Mouse (Mus musculus) kidney, postnatal 0 days (tissue): ENCODE measurements around the gene Mum1. TPM values are rescaled to one million over a fixed set of nuclear protein-coding genes. Genes with fewer than 3 reads are reported as not detected.

Source experiments
- ATAC-seq: fragments of 200-750 bp; cut with Nextera tagmentation; replicated peaks from 2 replicates; pipeline ENCODE4 v1.8.0; 2017; ENCODE audit warnings: low read depth, moderate number of reproducible peaks, moderate TSS enrichment, moderate library complexity; ENCODE audit not compliant: low FRiP score
- DNase-seq: peaks from one replicate; pipeline ENCODE4 v3.0.0-alpha.2; 2016; ENCODE audit warnings: low spot score
- H3K27ac ChIP-seq: fragments of 300-500 bp; sonication (generic); 2 replicates; pipeline ENCODE4 v1.5.1; 2014; ENCODE audit warnings: mild to moderate bottlenecking
- H3K27me3 ChIP-seq: fragments of 300-500 bp; sonication (generic); 2 replicates; pipeline ENCODE4 v1.6.1; 2014; ENCODE audit warnings: low read length, mixed read lengths; ENCODE audit not compliant: insufficient read depth
- H3K36me3 ChIP-seq: fragments of 300-500 bp; sonication (generic); 2 replicates; pipeline ENCODE4 v1.6.1; 2014; ENCODE audit warnings: low read length, mixed read lengths; ENCODE audit not compliant: insufficient read depth
- H3K4me1 ChIP-seq: fragments of 300-500 bp; sonication (generic); replicated peaks from 2 replicates; pipeline ENCODE4 v1.6.1; 2014; ENCODE audit warnings: antibody characterized with exemption, low read length, mixed read lengths; ENCODE audit not compliant: insufficient read depth
- H3K4me2 ChIP-seq: fragments of 300-500 bp; sonication (generic); 2 replicates; pipeline ENCODE4 v1.6.1; 2014; ENCODE audit warnings: mild to moderate bottlenecking, low read length, moderate library complexity, mixed read lengths
- H3K4me3 ChIP-seq: fragments of 300-500 bp; sonication (generic); replicated peaks from 2 replicates; pipeline ENCODE4 v1.5.1; 2014; ENCODE audit warnings: low read depth, low read length
- H3K9ac ChIP-seq: fragments of 300-500 bp; sonication (generic); 2 replicates; pipeline ENCODE4 v1.6.1; 2014; ENCODE audit warnings: low read depth, low read length
- H3K9me3 ChIP-seq: fragments of 300-500 bp; sonication (generic); replicated peaks from 2 replicates; pipeline ENCODE4 v1.6.1; 2016; ENCODE audit warnings: low read length, inconsistent platforms, mixed read lengths
- CTCF ChIP-seq: IDR thresholded peaks from 2 replicates; pipeline ENCODE4 v1.5.1; 2016; ENCODE audit warnings: antibody characterized with exemption, low read depth, mild to moderate bottlenecking, moderate library complexity
- WGBS: fragments of 180-500 bp; shearing (Covaris S2); extraction: QIAGEN DNeasy Blood & Tissue Kit; methylation state at CpG from one replicate; pipeline ENCODE4 v1.1.7; 2014; 5-methylcytosine and 5-hydroxymethylcytosine counted together
- polyA plus RNA-seq: library from polyadenylated mRNA; unstranded; fragments of >200 nt; fragmentation: Nextera tagmentation; extraction: Ambion mirVana; gene quantifications from 2 replicates; pipeline ENCODE4 v1.2.1, GENCODE M21; 2015

The Mum1 gene
- polyA plus RNA-seq = 44.2 and 52.7 TPM in 2 replicates

- H3K4me1 ChIP-seq = peaks cover 24% of the 10 kb centered on the region
- H3K4me2 ChIP-seq = peak within 1 kb of the TSS; percentile 93
- no peaks in the 10 kb centered on the region for H3K27me3 ChIP-seq
- H3K4me3 ChIP-seq = peak within 1 kb of the TSS; percentile 84
- under 1% methylated on average over 58 of the region's 75 CpGs for WGBS
- ATAC-seq = peak; percentile 99
- DNase-seq = peak; percentile 99
- peaks cover 14% of the 10 kb centered on the region; the same call in 1 of the 2 replicates for H3K36me3 ChIP-seq
- H3K27ac ChIP-seq = peak within 1 kb of the TSS; percentile 91
- no peaks in the 10 kb centered on the region for H3K9me3 ChIP-seq
- peak within 1 kb of the TSS; percentile 91 for H3K9ac ChIP-seq
- peak; percentile 83 for TF ChIP-seq CTCF
Measured at GRCm38 (mm10) chr10:80226416-80227165, at the start of gene Mum1. Gene Mum1 (plus strand): TSS chr10:80226434.

DNA sequence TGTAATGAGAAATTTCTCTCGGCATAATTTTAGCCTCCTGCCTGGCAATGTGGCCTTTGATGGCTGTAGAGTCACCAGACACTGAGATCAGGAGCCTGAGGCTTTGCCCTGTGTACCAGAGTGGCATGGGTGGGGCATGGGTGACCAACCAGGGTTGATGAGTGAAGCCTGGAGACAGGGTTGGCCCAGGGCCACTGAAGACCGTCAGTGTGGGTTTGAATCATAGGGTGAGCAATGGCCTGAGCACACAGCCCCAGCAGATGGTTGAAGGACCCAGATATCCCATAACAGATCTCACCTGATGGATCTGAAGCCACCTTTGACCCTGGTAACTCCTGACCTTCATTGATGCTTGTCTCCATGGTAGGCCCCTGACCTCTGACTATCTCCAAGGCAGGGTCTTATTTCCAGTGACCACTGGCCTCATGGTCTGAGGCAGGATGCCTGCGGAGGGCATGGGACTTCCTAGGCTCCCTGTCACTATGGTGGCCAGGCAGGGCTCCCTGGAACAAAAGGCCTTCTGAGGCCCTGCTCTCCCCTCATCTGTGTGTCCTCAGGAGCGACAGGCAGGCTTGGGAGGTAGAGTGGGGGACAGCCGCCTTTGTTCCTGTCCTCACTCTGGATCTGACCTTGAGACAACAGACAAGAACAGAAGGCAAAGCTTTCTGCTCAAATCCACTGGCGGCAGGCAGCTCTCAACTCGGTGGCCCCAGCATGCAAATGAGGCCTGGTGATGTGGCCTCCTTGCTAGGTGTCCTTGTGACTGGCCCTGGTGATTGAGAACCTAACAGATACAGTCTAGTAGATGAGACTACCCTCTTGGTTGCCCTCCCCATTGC, 48.6 kb upstream of the Mum1 start:
- Histone ChIP-seq H3K36me3 (no peaks in the 10 kb centered on the region), H3K4me1 (0 out of 2 replicates have a peak, but pooled peaks cover 3% of the 10 kb centered on the region), H3K9ac (no peak overlapping the region), H3K4me2 (no peak overlapping the region), H3K27ac (no peak overlapping the region), H3K27me3 (no peaks in the 10 kb centered on the region), H3K9me3 (no peaks in the 10 kb centered on the region), H3K4me3 (no peak overlapping the region)
- no peak for TF ChIP-seq CTCF
- 75% methylated on average over 7 of the region's 7 CpGs for WGBS
- ATAC-seq = no peak
- DNase-seq = no peak

DNA sequence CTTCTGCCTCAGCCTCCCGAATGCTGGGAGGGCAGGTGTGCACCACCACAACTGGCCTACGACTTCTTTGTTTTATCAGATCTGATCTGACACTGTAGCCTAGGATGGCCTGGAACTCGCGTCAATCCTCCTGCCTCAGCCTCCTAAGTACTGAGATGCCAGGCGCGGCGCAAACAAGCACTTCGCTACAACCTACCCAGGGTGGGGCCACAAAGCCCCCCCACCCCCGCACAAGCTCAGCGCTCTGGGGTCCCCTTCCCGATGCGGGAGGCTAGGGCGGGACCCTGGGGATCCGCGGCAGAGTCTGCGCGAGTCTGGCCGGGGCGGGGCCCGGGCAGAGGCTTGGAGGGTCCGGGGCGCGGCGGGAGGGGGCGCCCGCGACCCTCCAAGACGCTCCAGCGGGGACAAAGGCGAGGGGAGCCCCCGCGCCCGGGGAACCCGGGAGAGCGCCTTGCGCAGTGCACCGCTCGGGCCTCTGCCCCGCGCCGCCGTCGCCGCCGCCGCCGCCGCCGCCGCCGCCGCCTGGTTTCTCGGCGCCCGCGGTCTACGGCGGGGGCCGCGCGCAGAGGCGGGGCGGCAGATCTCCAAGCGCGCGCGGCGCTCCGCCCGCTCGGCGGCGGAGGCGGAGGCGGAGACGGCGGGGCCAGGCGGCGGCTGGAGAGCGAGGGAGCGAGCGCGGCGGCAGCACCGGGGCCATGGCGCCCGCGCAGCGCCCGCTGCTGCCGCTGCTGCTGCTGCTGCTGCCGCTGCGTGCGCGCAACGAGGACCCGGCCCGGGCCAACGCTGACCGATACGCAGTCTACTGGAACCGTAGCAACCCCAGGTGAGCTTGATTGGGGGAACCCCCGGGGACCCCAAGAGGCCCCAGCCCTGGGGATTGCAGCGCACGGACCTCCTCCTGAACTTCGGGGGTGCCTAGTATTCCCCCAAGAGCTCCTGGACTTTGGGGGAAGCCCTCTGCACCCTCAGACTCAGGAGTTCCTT, 46.9 kb upstream of the Mum1 start, which contains the start of gene Efna2:
TSS of gene Efna2 (plus strand) at position 415 of the 984 bp plus-strand sequence.
- peak; percentile 19; the same call in 1 of the 2 replicates for TF ChIP-seq CTCF
- H3K4me3 ChIP-seq = peak within 1 kb of the TSS; percentile 69
- H3K27ac ChIP-seq = no peak within 1 kb of the TSS
- no peaks in the 10 kb centered on the region for H3K9me3 ChIP-seq
- no peak for DNase-seq
- ATAC-seq = peak; percentile 33
- peak within 1 kb of the TSS; percentile 79 for H3K9ac ChIP-seq
- H3K27me3 ChIP-seq = no peaks in the 10 kb centered on the region
- no peaks in the 10 kb centered on the region for H3K36me3 ChIP-seq
- peak within 1 kb of the TSS; percentile 70 for H3K4me2 ChIP-seq
- H3K4me1 ChIP-seq = 0 out of 2 replicates have a peak, but pooled peaks cover 3% of the 10 kb centered on the region
- 5% methylated on average over 82 of the region's 106 CpGs for WGBS

DNA sequence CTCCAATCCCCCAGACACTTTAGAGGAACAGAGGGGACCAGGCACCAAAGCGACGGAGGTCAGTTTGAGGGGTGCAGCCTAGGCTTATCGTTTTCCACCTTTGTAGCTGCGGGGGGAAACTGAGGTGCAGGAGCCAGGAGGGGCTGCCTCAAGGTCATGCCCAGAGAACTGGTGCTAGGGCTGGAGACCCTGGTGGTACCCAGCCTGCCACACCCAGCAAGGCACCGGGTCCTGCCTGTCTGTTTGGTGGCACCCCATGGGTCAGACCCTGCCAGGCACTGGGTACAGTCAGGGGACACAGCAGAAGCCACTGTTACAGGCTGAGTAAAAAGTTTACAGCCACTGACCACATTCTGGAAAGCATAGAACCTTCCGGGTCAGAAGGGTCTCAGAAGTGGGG, 45.9 kb upstream of the Mum1 start:
- H3K4me2 ChIP-seq = peak overlapping the region; percentile 70
- no peak for ATAC-seq
- no peaks in the 10 kb centered on the region for H3K9me3 ChIP-seq
- no peak for TF ChIP-seq CTCF
- WGBS = 51% methylated on average over 6 of the region's 6 CpGs
- no peak overlapping the region for H3K27ac ChIP-seq
- H3K36me3 ChIP-seq = no peaks in the 10 kb centered on the region
- no peaks in the 10 kb centered on the region for H3K27me3 ChIP-seq
- H3K4me1 ChIP-seq = 0 out of 2 replicates have a peak, but pooled peaks cover 3% of the 10 kb centered on the region
- no peak overlapping the region for H3K9ac ChIP-seq
- peak overlapping the region; percentile 5; the same call in 1 of the 2 replicates for H3K4me3 ChIP-seq
- no peak for DNase-seq

DNA sequence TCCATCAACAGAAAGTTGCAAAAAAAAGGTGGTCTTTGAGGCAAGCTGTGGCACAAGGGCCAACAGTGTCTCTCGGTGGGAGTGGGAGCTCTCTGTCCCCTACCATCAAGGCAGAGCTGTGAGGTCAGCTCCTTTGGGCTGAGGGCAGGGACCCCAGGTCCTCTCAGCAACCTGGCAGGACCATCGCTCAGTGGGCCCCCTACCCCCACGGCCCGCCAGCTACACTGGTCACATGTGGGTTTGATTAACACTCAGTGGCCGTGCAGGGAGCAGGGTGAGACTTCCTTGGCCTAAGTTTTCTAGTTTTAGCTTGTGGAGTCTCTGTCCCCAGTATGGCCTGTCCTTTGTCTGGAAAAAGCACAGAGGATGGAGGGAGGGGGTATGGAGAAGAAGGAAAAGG, 45.4 kb upstream of the Mum1 start:
- no peak for DNase-seq

More for the DNA sequence above, 45.4 kb upstream of the Mum1 start:
- peak overlapping the region; percentile 70; the same call in 1 of the 2 replicates for H3K4me2 ChIP-seq
- H3K4me1 ChIP-seq = 0 out of 2 replicates have a peak, but pooled peaks cover 3% of the 10 kb centered on the region
- WGBS = 49% methylated on average over 5 of the region's 5 CpGs
- H3K4me3 ChIP-seq = no peak overlapping the region
- H3K9ac ChIP-seq = no peak overlapping the region
- no peak for ATAC-seq
- no peaks in the 10 kb centered on the region for H3K9me3 ChIP-seq
- TF ChIP-seq CTCF = no peak
- H3K36me3 ChIP-seq = no peaks in the 10 kb centered on the region
- H3K27ac ChIP-seq = no peak overlapping the region
- H3K27me3 ChIP-seq = no peaks in the 10 kb centered on the region
